Mouse (Mus musculus) megakaryocyte-erythroid progenitor cell, adult 5-6 weeks (primary cell): ENCODE data around the gene Tenm4. TPM values are rescaled to one million over a fixed set of nuclear protein-coding genes. Genes with fewer than 3 reads are reported as not detected.

Source experiments
- ATAC-seq: replicated peaks from 2 replicates; pipeline ENCODE4 v1.8.0; 2016; ENCODE audit warnings: mild to moderate bottlenecking, inconsistent platforms; ENCODE audit not compliant: severe bottlenecking, poor library complexity, low FRiP score, low TSS enrichment
- total RNA-seq, 2 experiments: library from RNA; stranded (forward) in 1 of 2; stranded (reverse) in 1 of 2; fragments of 200-1000, 215-1000 nt in 1 of 2; fragments of >200 nt in 1 of 2; fragmentation: Nextera tagmentation in 1 of 2; gene quantifications; 2 replicates each; pipeline ENCODE4 v1.2.3; 2014 to 2017

The Tenm4 gene
- total RNA-seq, 2 experiments from 2014 or later, result 0.14 TPM; not detected in 1

GRCm38 (mm10) chr7:96305382-96305935 is 134.4 kb downstream of the Tenm4 start:
- no peak for ATAC-seq

DNA sequence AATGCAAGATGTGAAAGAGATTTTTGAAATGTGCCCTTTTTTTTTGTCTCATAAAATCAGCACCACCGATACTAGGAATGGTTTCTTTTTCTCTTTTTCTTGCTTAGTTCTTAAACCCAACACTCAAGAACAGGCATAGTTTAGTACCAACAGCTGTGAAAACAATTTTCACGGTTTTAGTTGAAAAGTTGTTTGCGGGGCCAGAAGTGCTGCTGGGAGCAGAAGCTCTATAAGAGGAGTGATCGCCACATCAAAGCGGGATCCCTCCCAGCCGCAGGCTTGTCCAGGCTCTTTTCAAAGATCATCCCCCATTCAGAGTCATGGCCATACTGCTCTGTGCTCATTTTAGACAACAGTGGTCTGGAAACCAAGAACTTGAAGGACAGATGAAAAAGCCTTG is 137.1 kb downstream of the Tenm4 start:
- ATAC-seq, result no peak

DNA sequence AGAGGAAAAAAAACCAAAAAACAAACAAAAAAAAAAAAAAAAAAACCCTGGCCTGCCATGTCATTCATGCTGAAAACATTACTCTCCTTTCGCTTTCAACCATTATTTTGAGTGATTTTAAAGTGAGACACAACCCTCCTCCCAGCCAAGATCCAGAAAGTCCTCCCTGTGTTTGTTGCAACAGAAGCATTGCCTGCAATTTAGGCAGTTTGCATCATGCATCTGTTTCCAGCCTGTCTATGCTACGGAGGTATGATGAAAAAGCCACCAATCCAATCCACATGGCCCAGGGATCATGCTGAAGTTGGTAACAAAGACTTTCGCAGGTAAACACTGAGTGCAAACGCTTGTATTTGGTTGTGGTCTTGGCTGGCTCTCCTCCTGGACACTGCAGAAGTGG is 158.3 kb downstream of the Tenm4 start:
- ATAC-seq, result no peak

- ATAC-seq, result no peak
Measured at GRCm38 (mm10) chr7:96331186-96331585, 160.1 kb downstream of the Tenm4 start.

GRCm38 (mm10) chr7:96334361-96334760 is 163.3 kb downstream of the Tenm4 start:
- ATAC-seq, result no peak

- ATAC-seq, result no peak
Measured at GRCm38 (mm10) chr7:96336376-96336775, 165.3 kb downstream of the Tenm4 start.

DNA sequence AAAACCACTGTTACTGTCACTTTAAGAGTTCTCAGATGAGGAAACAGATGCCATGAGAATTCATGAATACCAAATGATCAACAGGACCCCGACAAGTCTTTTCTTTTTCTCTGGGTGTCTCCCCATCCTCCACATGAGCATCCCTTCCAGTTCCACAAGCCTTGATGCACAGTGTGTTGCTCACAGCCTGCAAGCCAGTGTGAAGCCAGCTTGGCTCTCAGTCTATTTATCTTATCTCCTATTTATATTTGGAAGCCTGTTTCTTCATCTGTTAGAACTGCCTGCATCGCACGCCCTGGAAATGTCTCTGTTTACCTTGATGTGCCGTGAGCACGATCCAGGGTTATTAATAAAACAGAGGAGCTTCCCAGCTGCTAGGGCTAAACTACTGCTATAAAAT is 169.8 kb downstream of the Tenm4 start:
- no peak for ATAC-seq

DNA sequence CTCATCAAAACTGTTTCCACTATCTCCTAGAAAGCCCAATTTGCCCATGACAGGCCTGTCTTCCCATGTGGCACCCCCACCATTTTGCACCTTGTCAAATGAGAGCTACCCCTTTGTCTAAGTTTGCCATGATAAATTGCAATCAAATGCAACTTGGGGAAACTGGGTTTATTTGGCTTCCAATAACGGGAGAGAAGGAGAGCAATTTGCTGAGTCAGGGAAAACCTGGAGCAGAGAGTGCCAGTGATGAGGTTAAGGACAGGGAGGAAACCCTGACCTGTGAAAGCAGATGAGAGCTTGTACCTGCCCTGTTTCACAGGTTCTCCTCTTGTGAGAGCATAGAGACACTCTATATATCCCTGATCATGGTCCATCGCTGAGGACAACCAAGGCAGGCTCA is 170.4 kb downstream of the Tenm4 start:
- ATAC-seq, result no peak

GRCm38 (mm10) chr7:96342996-96343395 is 171.9 kb downstream of the Tenm4 start:
- no peak for ATAC-seq

- no peak for ATAC-seq
Measured at GRCm38 (mm10) chr7:96343667-96344066, 172.6 kb downstream of the Tenm4 start.

- ATAC-seq, result no peak
Measured at GRCm38 (mm10) chr7:96352671-96353070, 181.6 kb downstream of the Tenm4 start.

GRCm38 (mm10) chr7:96356285-96356811 is 185.3 kb downstream of the Tenm4 start:
- no peak for ATAC-seq

- no peak for ATAC-seq
Measured at GRCm38 (mm10) chr7:96357550-96357949, 186.5 kb downstream of the Tenm4 start.

- no peak for ATAC-seq
Measured at GRCm38 (mm10) chr7:96363311-96363710, 192.3 kb downstream of the Tenm4 start.

GRCm38 (mm10) chr7:96369947-96370346 is 198.9 kb downstream of the Tenm4 start:
- ATAC-seq, result no peak

- ATAC-seq, result no peak
Measured at GRCm38 (mm10) chr7:96374004-96374663, 203.1 kb downstream of the Tenm4 start.

DNA sequence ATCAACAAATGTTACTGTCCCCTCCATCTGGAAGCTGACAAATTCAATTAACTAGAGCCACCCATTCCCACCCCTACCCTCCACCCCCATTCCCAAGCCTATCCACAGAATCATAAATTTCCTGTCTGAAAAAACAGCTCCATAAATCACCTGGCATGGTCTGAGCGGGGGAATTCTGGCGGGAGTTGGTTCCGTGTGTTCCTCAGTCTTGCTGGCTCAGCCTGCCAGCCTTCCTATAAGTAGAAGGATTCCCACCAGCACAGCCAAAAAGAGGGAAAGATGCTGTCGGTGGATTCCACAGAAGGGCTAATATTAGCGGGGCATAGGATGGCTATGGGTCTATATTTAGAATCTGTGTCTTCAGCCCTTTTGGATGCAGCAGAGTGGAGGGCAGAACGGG is 204.5 kb downstream of the Tenm4 start:
- no peak for ATAC-seq

GRCm38 (mm10) chr7:96383686-96384528 is 212.9 kb downstream of the Tenm4 start:
- no peak for ATAC-seq

DNA sequence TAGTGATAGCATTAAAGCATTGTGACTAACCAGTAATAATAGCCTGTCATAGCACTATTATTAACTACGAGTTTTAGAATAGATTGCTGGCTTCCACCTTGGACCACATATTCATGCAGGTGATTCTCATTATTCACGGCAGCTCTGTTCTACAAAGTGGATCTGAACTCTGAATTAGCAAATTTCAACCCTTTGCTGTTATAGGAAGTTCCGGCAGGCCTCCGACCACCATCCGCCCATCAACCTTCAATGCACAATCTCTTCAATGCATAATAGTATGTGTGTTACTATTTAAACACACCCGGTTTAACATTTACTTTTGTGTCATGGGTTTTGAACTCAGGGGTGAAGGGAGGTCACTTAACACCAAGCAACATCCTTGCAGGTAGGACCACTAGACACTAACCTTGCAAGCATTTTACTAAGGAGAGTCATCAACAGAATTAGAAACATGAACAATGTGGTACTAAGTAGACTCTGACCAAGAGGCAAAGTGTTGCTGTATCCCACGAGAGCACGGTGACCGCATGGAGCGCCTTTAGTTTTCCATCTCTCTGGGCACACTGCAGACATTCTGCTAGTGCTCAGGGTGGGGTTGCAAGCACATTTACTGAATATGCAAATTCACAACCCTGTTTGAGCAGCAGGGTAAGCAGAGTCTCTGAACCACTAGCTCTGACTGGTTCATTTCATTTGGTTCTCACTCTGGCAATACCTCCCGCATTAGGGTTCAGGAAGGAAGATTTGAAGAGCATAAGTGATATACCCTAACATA is 213.9 kb downstream of the Tenm4 start:
- no peak for ATAC-seq

DNA sequence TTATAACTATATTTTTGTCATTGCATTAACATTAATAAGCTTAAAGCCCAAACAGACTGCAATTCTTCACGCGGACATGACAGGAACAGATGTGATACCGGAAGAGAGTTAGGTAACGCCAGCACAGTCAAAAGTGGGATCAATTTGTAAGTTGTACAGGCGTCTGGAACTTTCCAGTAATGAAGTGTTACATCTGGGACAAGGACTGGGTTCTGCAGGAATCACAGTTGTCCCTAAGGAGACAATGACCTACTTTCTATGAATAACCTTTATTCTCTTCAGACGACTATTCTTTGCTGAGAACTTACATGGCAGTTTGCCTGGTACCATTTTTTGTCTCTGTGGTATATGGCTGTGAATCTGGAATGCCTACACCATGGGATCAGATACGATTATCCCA is 214.8 kb downstream of the Tenm4 start:
- no peak for ATAC-seq
